Mouse (Mus musculus) embryonic facial prominence, embryonic 14.5 days (tissue): Measurements from ENCODE around the gene Cdh5. TPM values are rescaled to one million over a fixed set of nuclear protein-coding genes. Genes with fewer than 3 reads are reported as not detected.
"Not testable (repeated sequence)": the region's sequence is repeated elsewhere in the genome, so short reads cannot be mapped to it uniquely, and the experiment has no call there.

Experiments used
- ATAC-seq: fragments of 200-750 bp; cut with Nextera tagmentation; 2 replicates; pipeline ENCODE4 v1.8.0; 2017; ENCODE audit warnings: low read depth, moderate number of reproducible peaks, moderate TSS enrichment
- DNase-seq: peaks from one replicate; pipeline ENCODE4 v3.0.0-alpha.2; 2015; ENCODE audit warnings: low spot score
- H3K27ac ChIP-seq: fragments of 300-500 bp; sonication (generic); replicated peaks from 2 replicates; pipeline ENCODE4 v1.5.1; 2014; ENCODE audit warnings: low read depth, mild to moderate bottlenecking, low read length, moderate library complexity
- H3K27me3 ChIP-seq: fragments of 300-500 bp; sonication (generic); replicated peaks from 2 replicates; pipeline ENCODE4 v1.6.1; 2014; ENCODE audit warnings: low read length; ENCODE audit not compliant: control insufficient read depth, insufficient read depth
- H3K36me3 ChIP-seq: fragments of 300-500 bp; sonication (generic); 2 replicates; pipeline ENCODE4 v1.6.1; 2014; ENCODE audit warnings: low read length, mixed read lengths; ENCODE audit not compliant: control insufficient read depth, insufficient read depth
- H3K4me1 ChIP-seq: fragments of 300-500 bp; sonication (generic); 2 replicates; pipeline ENCODE4 v1.6.1; 2014; ENCODE audit warnings: antibody characterized with exemption, low read length; ENCODE audit not compliant: control insufficient read depth, insufficient read depth
- H3K4me2 ChIP-seq: fragments of 300-500 bp; sonication (generic); 2 replicates; pipeline ENCODE4 v1.6.1; 2014; ENCODE audit warnings: low read depth, mild to moderate bottlenecking, low read length, moderate library complexity, mixed read lengths
- H3K4me3 ChIP-seq: fragments of 300-500 bp; sonication (generic); 2 replicates; pipeline ENCODE4 v1.5.1; 2014; ENCODE audit warnings: low read depth, mild to moderate bottlenecking, low read length
- H3K9ac ChIP-seq: fragments of 300-500 bp; sonication (generic); 2 replicates; pipeline ENCODE4 v1.6.1; 2014; ENCODE audit warnings: low read depth, mild to moderate bottlenecking, low read length, moderate library complexity, mixed read lengths
- H3K9me3 ChIP-seq: fragments of 300-500 bp; sonication (generic); 2 replicates; pipeline ENCODE4 v1.6.1; 2016; ENCODE audit warnings: low read length; ENCODE audit not compliant: control insufficient read depth
- WGBS: fragments of 180-500 bp; shearing (Covaris S2); extraction: QIAGEN DNeasy Blood & Tissue Kit; methylation state at CpG from one replicate; pipeline ENCODE4 v1.1.7; 2014; 5-methylcytosine and 5-hydroxymethylcytosine counted together
- polyA plus RNA-seq: library from polyadenylated mRNA; unstranded; fragments of >200 nt; fragmentation: Nextera tagmentation; extraction: Ambion mirVana; gene quantifications from 2 replicates; pipeline ENCODE4 v1.2.1, GENCODE M21; 2014

Cdh5 gene
- polyA plus RNA-seq, 1 experiment from 2014 or later = 46.2 TPM

DNA sequence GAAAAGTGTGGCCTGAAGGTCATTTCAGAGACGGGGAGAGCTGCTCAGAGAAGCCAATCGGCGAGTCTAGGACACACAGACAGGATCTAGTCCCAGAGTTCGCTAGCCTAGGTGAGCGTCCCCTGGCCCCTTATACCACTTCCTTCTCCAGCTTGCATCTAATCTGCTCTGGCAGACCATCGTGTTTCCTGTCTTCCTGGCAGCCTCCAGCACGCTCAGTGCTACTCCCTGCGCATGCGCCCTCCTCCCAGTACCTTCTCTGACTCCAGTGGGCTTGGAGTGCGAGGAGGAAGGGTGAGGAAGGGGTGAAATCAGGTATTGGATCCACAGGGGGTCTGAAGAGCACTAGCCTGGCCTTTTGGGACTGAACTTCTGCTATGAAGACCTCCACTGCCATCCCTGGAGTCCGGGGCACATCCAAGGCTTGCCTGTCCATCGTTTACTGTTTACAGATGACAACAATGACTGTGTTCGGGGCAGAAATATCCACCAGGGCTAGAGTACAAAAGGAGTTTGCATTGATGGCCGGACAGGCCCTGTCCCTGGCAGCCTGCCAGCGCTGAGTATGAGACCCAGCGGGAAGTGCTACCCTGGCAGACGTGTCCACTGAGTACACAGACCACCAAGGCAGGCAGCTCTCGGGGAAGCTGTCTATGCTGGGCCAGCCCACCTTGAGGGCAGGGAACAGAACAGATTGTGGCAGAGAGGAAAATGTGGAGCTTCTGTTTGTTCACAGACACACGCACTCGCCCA lies 1.9 kb upstream of the Cdh5 start:
- no peaks in the 10 kb centered on the region for H3K36me3 ChIP-seq

DNA sequence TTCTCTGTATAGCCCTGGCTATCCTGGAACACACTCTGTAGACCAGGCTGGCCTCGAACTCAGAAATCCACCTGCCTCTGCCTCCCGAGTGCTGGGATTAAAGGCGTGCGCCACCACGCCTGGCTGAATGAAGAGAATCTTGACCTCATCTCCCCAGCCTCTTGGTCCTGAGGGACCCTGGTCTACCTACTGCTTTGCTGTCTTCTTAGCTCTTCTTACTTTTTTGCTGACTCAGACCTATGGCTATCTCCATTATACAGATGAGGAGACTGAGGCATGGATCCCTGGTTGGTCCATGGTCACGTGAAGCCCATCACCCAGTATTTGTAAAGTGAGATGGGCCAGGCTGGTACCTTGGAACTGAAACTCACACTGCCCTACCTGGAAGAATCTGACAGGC lies 701 bp upstream of the Cdh5 start:
- not testable (repeated sequence) for DNase-seq, H3K27ac ChIP-seq, H3K9me3 ChIP-seq, H3K36me3 ChIP-seq, H3K4me1 ChIP-seq, H3K27me3 ChIP-seq, H3K9ac ChIP-seq, ATAC-seq, H3K4me2 ChIP-seq, H3K4me3 ChIP-seq
- WGBS = 93% methylated on average over 5 of the region's 6 CpGs

More for the DNA sequence above, 1.9 kb upstream of the Cdh5 start:
- 0 out of 2 replicates have a peak, but pooled peaks have one; percentile 42 for ATAC-seq
- DNase-seq = no peak
- H3K4me2 ChIP-seq = no peak overlapping the region
- H3K9ac ChIP-seq = no peak overlapping the region
- no peak overlapping the region for H3K4me3 ChIP-seq
- H3K27me3 ChIP-seq = no peaks in the 10 kb centered on the region
- peak overlapping the region; percentile 35; the same call in 1 of the 2 replicates for H3K27ac ChIP-seq
- H3K4me1 ChIP-seq = no peaks in the 10 kb centered on the region
- no peaks in the 10 kb centered on the region for H3K9me3 ChIP-seq
- 63% methylated on average over 20 of the region's 20 CpGs for WGBS

DNA sequence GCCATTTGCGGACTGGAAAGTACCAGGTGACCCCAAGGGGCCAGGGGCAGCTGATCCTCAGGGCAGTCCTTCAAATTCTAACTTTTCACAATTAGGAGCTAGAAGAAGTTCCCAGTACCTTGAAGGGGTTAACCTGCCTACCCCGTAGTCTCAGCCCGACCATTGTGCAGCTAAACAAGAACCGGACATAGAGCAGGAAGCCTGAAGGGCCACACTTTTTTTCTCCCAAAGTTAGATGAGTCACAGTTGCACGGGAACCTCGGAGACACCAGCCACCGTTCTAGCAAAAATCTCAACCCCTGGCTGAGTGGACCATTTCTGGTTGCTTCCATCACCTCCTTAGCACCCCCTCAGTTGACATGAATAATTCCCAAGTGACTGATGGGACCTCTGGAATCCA lies 2.0 kb downstream of the Cdh5 start:
- no peak for DNase-seq
- Histone ChIP-seq H3K9me3 (no peaks in the 10 kb centered on the region), H3K9ac (no peak overlapping the region), H3K27ac (no peak overlapping the region), H3K27me3 (no peaks in the 10 kb centered on the region), H3K4me2 (no peak overlapping the region), H3K4me1 (no peaks in the 10 kb centered on the region), H3K4me3 (peak overlapping the region; percentile 18; the same call in 1 of the 2 replicates), H3K36me3 (no peaks in the 10 kb centered on the region)
- WGBS = 60% methylated on average over 7 of the region's 7 CpGs
- ATAC-seq = no peak

DNA sequence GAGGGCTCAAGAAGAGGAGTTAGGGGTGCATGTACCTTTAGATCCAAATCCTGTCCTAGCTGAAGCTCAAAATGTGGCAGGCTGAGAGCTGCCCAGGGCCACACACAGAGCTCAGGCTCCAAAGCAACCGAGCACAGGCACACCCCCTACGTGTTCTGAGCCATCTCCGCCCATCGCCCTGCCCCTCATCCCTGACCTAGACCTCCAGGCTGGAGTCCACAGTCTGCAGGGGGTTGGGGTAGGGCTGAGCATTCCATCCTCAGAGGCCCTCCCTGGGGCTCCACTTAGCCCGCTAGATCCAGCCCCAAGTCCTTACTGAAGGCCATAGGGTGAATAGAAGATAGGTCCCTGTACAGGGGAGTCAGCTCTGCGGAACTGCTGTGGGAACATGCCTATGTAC lies 4.3 kb downstream of the Cdh5 start:
- no peaks in the 10 kb centered on the region for H3K9me3 ChIP-seq
- no peak overlapping the region for H3K27ac ChIP-seq
- H3K4me3 ChIP-seq = no peak overlapping the region
- 51% methylated on average over 6 of the region's 6 CpGs for WGBS
- DNase-seq = no peak
- H3K9ac ChIP-seq = no peak overlapping the region
- no peaks in the 10 kb centered on the region for H3K36me3 ChIP-seq
- ATAC-seq = no peak
- H3K27me3 ChIP-seq = no peaks in the 10 kb centered on the region
- no peaks in the 10 kb centered on the region for H3K4me1 ChIP-seq
- no peak overlapping the region; the same call in 1 of the 2 replicates for H3K4me2 ChIP-seq

DNA sequence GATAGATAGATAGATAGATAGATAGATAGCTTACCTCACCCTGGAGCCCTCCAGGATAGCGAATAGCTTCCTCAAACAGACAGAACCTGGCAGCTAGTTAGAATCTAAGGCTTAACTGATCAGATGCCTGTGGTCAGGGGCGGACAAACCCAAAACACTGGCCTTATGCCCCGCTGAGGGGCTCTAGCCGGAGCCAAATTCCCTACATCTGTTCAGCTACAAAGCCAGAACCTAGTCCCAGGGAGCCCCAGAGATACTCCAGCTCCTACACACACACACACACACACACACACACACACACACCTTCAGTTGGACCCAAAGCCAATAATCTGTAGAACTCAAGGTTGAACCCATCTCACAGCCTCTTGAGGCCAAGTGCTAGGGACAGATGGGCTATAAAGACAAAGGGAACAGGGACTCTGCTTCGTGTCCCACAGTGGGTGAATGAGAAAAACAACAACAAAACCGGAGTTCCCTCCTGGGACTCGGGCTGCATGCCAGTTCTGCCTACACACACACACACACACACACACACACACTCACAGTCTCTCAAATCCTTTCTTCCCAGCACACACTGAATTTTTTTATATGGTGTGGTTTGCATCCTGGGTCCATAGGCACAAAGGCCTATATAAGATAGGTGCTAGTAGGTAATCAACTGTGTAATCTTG lies 5.0 kb downstream of the Cdh5 start:
- no peaks in the 10 kb centered on the region for H3K27me3 ChIP-seq
- no peak overlapping the region for H3K9ac ChIP-seq
- no peaks in the 10 kb centered on the region for H3K36me3 ChIP-seq
- 65% methylated on average over 7 of the region's 7 CpGs for WGBS
- no peak overlapping the region for H3K4me2 ChIP-seq
- ATAC-seq (no peak), DNase-seq (no peak)
- H3K4me3 ChIP-seq = no peak overlapping the region
- no peaks in the 10 kb centered on the region for H3K9me3 ChIP-seq
- H3K27ac ChIP-seq = no peak overlapping the region
- H3K4me1 ChIP-seq = no peaks in the 10 kb centered on the region

DNA sequence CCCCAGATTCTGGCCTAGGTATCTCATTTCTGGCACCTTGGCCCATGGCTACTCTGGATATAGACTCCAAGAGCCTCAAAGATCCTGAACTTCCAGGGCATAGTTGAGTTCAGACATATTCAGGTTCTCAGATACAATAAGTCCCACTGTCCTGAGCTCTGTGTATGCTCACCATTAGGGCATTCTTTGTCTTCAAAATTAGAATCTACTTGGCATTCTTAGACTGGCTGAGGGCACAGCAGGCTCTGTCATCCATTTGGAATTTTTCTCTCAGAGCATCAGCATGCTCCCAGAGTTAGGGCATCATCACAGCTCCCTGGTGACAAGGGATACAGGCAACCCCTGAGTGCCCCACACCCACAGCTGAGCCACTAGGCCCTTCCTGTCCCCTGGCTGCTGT lies 5.7 kb downstream of the Cdh5 start:
- H3K27ac ChIP-seq = no peak overlapping the region
- no peaks in the 10 kb centered on the region for H3K36me3 ChIP-seq
- H3K27me3 ChIP-seq = no peaks in the 10 kb centered on the region
- DNase-seq (no peak), ATAC-seq (no peak)
- no peak overlapping the region for H3K4me3 ChIP-seq
- no peaks in the 10 kb centered on the region for H3K9me3 ChIP-seq
- H3K9ac ChIP-seq = no peak overlapping the region
- H3K4me2 ChIP-seq = no peak overlapping the region
- H3K4me1 ChIP-seq = no peaks in the 10 kb centered on the region

DNA sequence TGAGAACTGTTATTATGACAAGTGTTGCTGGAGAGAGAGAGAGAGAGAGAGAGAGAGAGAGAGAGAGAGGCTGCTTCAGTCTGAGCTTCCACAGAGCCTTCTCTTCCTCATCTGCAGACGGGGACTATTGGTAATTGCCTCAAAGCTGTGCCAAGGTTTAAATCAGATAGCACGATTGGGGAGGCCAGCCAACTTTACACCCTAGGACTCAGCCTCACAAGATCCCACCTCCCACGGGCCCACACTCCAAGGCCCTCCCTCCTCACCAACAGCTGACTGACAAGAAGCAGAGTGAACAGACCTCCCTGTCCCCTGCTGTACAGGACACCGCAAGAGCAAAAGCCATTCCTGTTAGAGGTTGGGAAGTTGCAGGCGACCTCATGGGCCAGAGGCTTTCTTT lies 6.6 kb downstream of the Cdh5 start:
- no peaks in the 10 kb centered on the region for H3K27me3 ChIP-seq
- no peak overlapping the region for H3K4me3 ChIP-seq
- H3K36me3 ChIP-seq = no peaks in the 10 kb centered on the region
- no peaks in the 10 kb centered on the region for H3K4me1 ChIP-seq
- DNase-seq (no peak), ATAC-seq (no peak; the same call in 1 of the 2 replicates)
- 50% methylated on average over 5 of the region's 5 CpGs for WGBS
- H3K4me2 ChIP-seq = no peak overlapping the region
- H3K9me3 ChIP-seq = no peaks in the 10 kb centered on the region
- H3K9ac ChIP-seq = no peak overlapping the region
- no peak overlapping the region for H3K27ac ChIP-seq

DNA sequence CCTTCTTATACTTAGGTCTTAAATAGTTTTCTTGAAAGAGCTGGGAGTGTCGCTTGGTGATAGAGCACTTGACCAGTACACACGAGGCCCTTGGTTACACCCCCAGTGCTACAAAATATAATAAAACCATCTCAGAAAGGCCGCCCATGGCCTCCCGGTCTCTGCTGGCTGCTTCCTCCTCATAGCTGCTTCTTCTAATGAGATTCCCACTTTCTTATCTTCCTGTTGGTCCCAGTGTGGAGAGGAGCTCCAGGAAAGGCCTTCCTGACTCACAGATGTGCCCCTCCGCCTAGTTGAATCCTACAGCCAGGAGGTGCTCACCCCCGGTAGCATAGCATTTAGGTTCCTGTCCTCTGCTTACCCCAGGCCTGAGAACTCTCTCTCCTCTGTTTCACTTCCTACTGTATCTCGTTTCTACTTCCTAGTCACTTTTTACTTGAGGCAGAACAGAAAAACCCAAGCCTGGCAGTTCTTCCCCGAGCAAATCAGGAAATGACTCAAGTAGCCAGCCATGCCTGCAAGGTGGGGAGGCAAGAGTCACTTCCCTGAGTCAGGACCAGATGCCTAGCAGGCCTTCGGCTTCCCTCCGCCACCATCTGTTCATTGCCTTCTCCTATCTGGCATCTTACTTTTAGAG lies 9.2 kb downstream of the Cdh5 start:
- no peak overlapping the region for H3K4me3 ChIP-seq
- no peak overlapping the region for H3K27ac ChIP-seq
- H3K27me3 ChIP-seq = no peaks in the 10 kb centered on the region
- H3K9ac ChIP-seq = no peak overlapping the region
- H3K4me2 ChIP-seq = no peak overlapping the region
- no peak for ATAC-seq
- H3K4me1 ChIP-seq = no peaks in the 10 kb centered on the region
- 81% methylated on average over 10 of the region's 10 CpGs for WGBS
- DNase-seq = no peak
- no peaks in the 10 kb centered on the region for H3K9me3 ChIP-seq
- H3K36me3 ChIP-seq = no peaks in the 10 kb centered on the region
